Mouse (Mus musculus) forebrain, embryonic 11.5 days (tissue): ENCODE measurements around the gene Extl2. TPM values are rescaled to one million over a fixed set of nuclear protein-coding genes. Genes with fewer than 3 reads are reported as not detected.

Experiments
- microRNA-seq: library from miRNA; unstranded; fragments of <30 nt; microRNA quantifications from one replicate; pipeline ENCODE4, GENCODE M21; 2016; ENCODE audit not compliant: insufficient number of aligned reads
- polyA plus RNA-seq: library from polyadenylated mRNA; unstranded; fragments of >200 nt; fragmentation: Nextera tagmentation; extraction: Ambion mirVana; gene quantifications from 2 replicates; pipeline ENCODE4 v1.2.1, GENCODE M21; 2014

Extl2 gene
- polyA plus RNA-seq, 1 experiment from 2014 or later = 24.5 TPM

Small RNAs within 50 kb of the gene (microRNA-seq; reads per million reads assigned to microRNA genes)
- not detected for gene Mir669n

Other genes with a start within 250 kb of the Extl2 start
- gene Dph5, start 119.6 kb upstream of the Extl2 start, polyA plus RNA-seq = 26.2 and 30.8 TPM in 2 replicates
- gene Slc30a7, start 56 bp upstream of the Extl2 start, polyA plus RNA-seq = 28.0 and 31.0 TPM in 2 replicates
- gene Vcam1, start 122.2 kb downstream of the Extl2 start, polyA plus RNA-seq = 36.5 and 39.5 TPM in 2 replicates
- 0.21 and 0.93 TPM in 2 replicates for gene Gpr88, start 246.0 kb downstream of the Extl2 start, polyA plus RNA-seq